Mouse (Mus musculus) embryonic fibroblast, embryonic 13.5 days (primary cell): ENCODE results near the gene Sgip1.

Experiments
- CTCF ChIP-seq: IDR thresholded peaks from 2 replicates; pipeline ENCODE4 v1.5.1; 2011; ENCODE audit warnings: mild to moderate bottlenecking, control low read depth, low read length, moderate library complexity, borderline replicate concordance; ENCODE audit not compliant: insufficient read depth
- POLR2A ChIP-seq: IDR thresholded peaks from 2 replicates; pipeline ENCODE4 v1.6.1; 2011; ENCODE audit warnings: low read depth, mild to moderate bottlenecking, control low read depth, low read length, moderate library complexity

DNA sequence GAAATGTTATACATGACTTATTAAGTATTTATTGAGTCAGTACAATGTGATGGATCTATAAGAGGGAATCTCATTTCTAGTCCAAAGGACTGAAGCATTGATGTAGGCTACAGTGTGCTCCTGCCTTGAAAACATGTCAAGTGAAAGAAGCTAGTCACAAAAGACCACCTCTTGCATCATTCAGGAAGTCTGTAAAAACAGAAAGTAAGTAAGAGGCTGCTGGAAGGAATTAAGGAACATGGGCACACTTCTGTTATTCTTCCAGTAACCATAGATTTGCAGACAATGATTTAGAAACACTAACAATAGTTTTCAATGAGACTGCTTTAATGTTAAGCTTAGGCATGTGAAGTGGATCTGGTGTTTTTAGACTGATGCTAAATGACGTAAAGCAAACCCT lies 60.4 kb downstream of the Sgip1 start:
- TF ChIP-seq CTCF: no peak
- TF ChIP-seq POLR2A: no peak
